Mouse (Mus musculus) embryonic facial prominence, embryonic 14.5 days (tissue): Measurements from ENCODE around the gene Poc1b. TPM values are rescaled to one million over a fixed set of nuclear protein-coding genes. Genes with fewer than 3 reads are reported as not detected.

Experiments
- polyA plus RNA-seq: library from polyadenylated mRNA; unstranded; fragments of >200 nt; fragmentation: Nextera tagmentation; extraction: Ambion mirVana; gene quantifications from 2 replicates; pipeline ENCODE4 v1.2.1, GENCODE M21; 2014

Poc1b gene
- polyA plus RNA-seq, 1 experiment from 2014 or later: 18.9 TPM

Other genes with a start within 250 kb of the Poc1b start
- 105 and 121 TPM in 2 replicates for gene Atp2b1, start 192.6 kb upstream of the Poc1b start, polyA plus RNA-seq
- gene Galnt4, start 1.1 kb downstream of the Poc1b start, polyA plus RNA-seq: 14.7 and 16.2 TPM in 2 replicates
- gene Phxr2, start 19.3 kb downstream of the Poc1b start, polyA plus RNA-seq: not detected in 2 replicates
- 65.2 and 79.7 TPM in 2 replicates for gene Dusp6, start 156.2 kb downstream of the Poc1b start, polyA plus RNA-seq